12 mouse cellular contexts compared by ENCODE assay signal in genomic region chr1:135671956-135672355, GRCm38 (mm10). TPM values are rescaled to one million over a fixed set of nuclear protein-coding genes. Genes with fewer than 3 reads are reported as not detected.
DNase-seq lines count a peak whose midpoint lies in the region; ATAC-seq lines count a peak whose summit lies in the region.
"Had no signal": no experiment of that assay in that cellular context is flagged by ENCODE, and none has a peak within 500 bp of the region (broad histone marks: within the 10 kb centered on the region; RNA-seq: fewer than 3 reads in every experiment).

No protein-coding gene starts in this region.

- peaks cover 29% of the 10 kb centered on the region for H3K4me1 ChIP-seq in kidney, embryonic 14.5 days (ENCODE audit: control insufficient read depth, insufficient read depth, low read length)
- H3K4me1 ChIP-seq in embryonic facial prominence, embryonic 14.5 days (ENCODE audit: control insufficient read depth, insufficient read depth, low read length) = peaks cover 19% of the 10 kb centered on the region
- peaks cover 65% of the 10 kb centered on the region for H3K4me1 ChIP-seq in heart, embryonic 15.5 days (replicated peaks)
- H3K4me1 ChIP-seq in lung, embryonic 15.5 days = peaks cover 48% of the 10 kb centered on the region

- WGBS in kidney, embryonic 14.5 days = 84% methylated on average over 8 of the region's 8 CpGs
- WGBS in embryonic facial prominence, embryonic 14.5 days = 58% methylated on average over 8 of the region's 8 CpGs
- 30% methylated on average over 8 of the region's 8 CpGs for WGBS in heart, embryonic 15.5 days
- 38% methylated on average over 8 of the region's 8 CpGs for WGBS in lung, embryonic 15.5 days

- no peaks in the 10 kb centered on the region for H3K36me3 ChIP-seq in kidney, embryonic 14.5 days (ENCODE audit: control insufficient read depth, insufficient read depth, low read length)
- no peaks in the 10 kb centered on the region for H3K36me3 ChIP-seq in embryonic facial prominence, embryonic 14.5 days (ENCODE audit: control insufficient read depth, insufficient read depth, low read length)
- no peaks in the 10 kb centered on the region for H3K36me3 ChIP-seq in heart, embryonic 15.5 days
- no peaks in the 10 kb centered on the region for H3K36me3 ChIP-seq in lung, embryonic 15.5 days
- H3K36me3 ChIP-seq: forebrain, embryonic 12.5 days; liver, embryonic 12.5 days had no signal

- H3K9me3 ChIP-seq in kidney, embryonic 14.5 days (ENCODE audit: control insufficient read depth, low read length) = no peaks in the 10 kb centered on the region
- no peaks in the 10 kb centered on the region for H3K9me3 ChIP-seq in embryonic facial prominence, embryonic 14.5 days (ENCODE audit: control insufficient read depth, low read length)
- H3K9me3 ChIP-seq in heart, embryonic 15.5 days (replicated peaks) = no peaks in the 10 kb centered on the region
- H3K9me3 ChIP-seq in lung, embryonic 15.5 days = no peaks in the 10 kb centered on the region
- H3K9me3 ChIP-seq: forebrain, embryonic 12.5 days; liver, embryonic 12.5 days had no signal

- ATAC-seq in kidney, embryonic 14.5 days (ENCODE audit: low FRiP score, low TSS enrichment) = no peak
- ATAC-seq in embryonic facial prominence, embryonic 14.5 days (ENCODE audit: low read depth) = no peak
- ATAC-seq in heart, embryonic 15.5 days (replicated peaks; ENCODE audit: insufficient number of reproducible peaks, insufficient read depth, low FRiP score, low read depth) = no peak
- no peak for ATAC-seq in lung, embryonic 15.5 days (ENCODE audit: borderline replicate concordance, extremely low read depth, low FRiP score, low TSS enrichment)
- ATAC-seq: liver, embryonic 12.5 days; Patski had no signal

- no peak for DNase-seq in kidney, adult 9 months
- no peak for DNase-seq in embryonic facial prominence, embryonic 14.5 days (ENCODE audit: low spot score)
- no peak for DNase-seq in embryo, embryonic 9.5 days (ENCODE audit: extremely low spot score)
- DNase-seq in cerebellum, adult 9-10 months = no peak
- no peak for DNase-seq in spleen, postnatal 14 days (ENCODE audit: low spot score in 2 of 2)
- DNase-seq: spleen, adult 18-20 months had no signal

- no peak overlapping the region for H3K4me2 ChIP-seq in kidney, embryonic 14.5 days (replicated peaks; ENCODE audit: low read depth, low read length)
- no peak overlapping the region for H3K4me2 ChIP-seq in embryonic facial prominence, embryonic 14.5 days (ENCODE audit: low read depth, low read length)
- no peak overlapping the region for H3K4me2 ChIP-seq in heart, embryonic 15.5 days
- H3K4me2 ChIP-seq in lung, embryonic 15.5 days = no peak overlapping the region
- H3K4me2 ChIP-seq: forebrain, embryonic 12.5 days; liver, embryonic 12.5 days had no signal

- H3K27ac ChIP-seq in kidney, embryonic 14.5 days (ENCODE audit: low read depth, low read length) = peak overlapping the region; percentile 34; the same call in 1 of the 2 replicates
- H3K27ac ChIP-seq in embryonic facial prominence, embryonic 14.5 days (replicated peaks; ENCODE audit: low read depth, low read length) = 0 out of 2 replicates have a peak overlapping the region, but pooled peaks have one; percentile 0
- peak overlapping the region; percentile 50 for H3K27ac ChIP-seq in heart, embryonic 15.5 days
- peak overlapping the region; percentile 69 for H3K27ac ChIP-seq in lung, embryonic 15.5 days
- H3K27ac ChIP-seq: liver, embryonic 12.5 days had no signal

- no peaks in the 10 kb centered on the region for H3K27me3 ChIP-seq in kidney, embryonic 14.5 days (ENCODE audit: control insufficient read depth, insufficient read depth, low read length)
- no peaks in the 10 kb centered on the region for H3K27me3 ChIP-seq in embryonic facial prominence, embryonic 14.5 days (replicated peaks; ENCODE audit: control insufficient read depth, insufficient read depth, low read length)
- no peaks in the 10 kb centered on the region for H3K27me3 ChIP-seq in heart, embryonic 15.5 days
- no peaks in the 10 kb centered on the region for H3K27me3 ChIP-seq in lung, embryonic 15.5 days
- H3K27me3 ChIP-seq: liver, embryonic 12.5 days; Patski had no signal

- no peak overlapping the region for H3K4me3 ChIP-seq in kidney, embryonic 14.5 days (ENCODE audit: low read length)
- no peak overlapping the region for H3K4me3 ChIP-seq in embryonic facial prominence, embryonic 14.5 days (ENCODE audit: low read depth, low read length)
- H3K4me3 ChIP-seq in heart, embryonic 15.5 days = no peak overlapping the region
- no peak overlapping the region for H3K4me3 ChIP-seq in lung, embryonic 15.5 days
- H3K4me3 ChIP-seq: forebrain, embryonic 12.5 days; liver, embryonic 12.5 days had no signal

- H3K9ac ChIP-seq in kidney, embryonic 14.5 days (ENCODE audit: low read depth, low read length) = no peak overlapping the region
- 0 out of 2 replicates have a peak overlapping the region, but pooled peaks have one; percentile 0 for H3K9ac ChIP-seq in embryonic facial prominence, embryonic 14.5 days (ENCODE audit: low read depth, low read length)
- H3K9ac ChIP-seq in heart, embryonic 15.5 days = no peak overlapping the region
- no peak overlapping the region for H3K9ac ChIP-seq in lung, embryonic 15.5 days
- H3K9ac ChIP-seq: forebrain, embryonic 12.5 days; liver, embryonic 12.5 days had no signal

RNA-seq across cellular contexts. Expression of gene Csrp1, which starts 47.9 kb away (rescaled TPM):
- 109 and 114 TPM in 2 replicates for polyA plus RNA-seq in kidney, embryonic 14.5 days (2014; fragmentation: Nextera tagmentation; extraction: Ambion mirVana)
- polyA plus RNA-seq in embryonic facial prominence, embryonic 14.5 days (2014; fragmentation: Nextera tagmentation; extraction: Ambion mirVana) = 112 and 119 TPM in 2 replicates
- 149 and 169 TPM in 2 replicates for polyA plus RNA-seq in heart, embryonic 15.5 days (2015; fragmentation: Nextera tagmentation; extraction: Ambion mirVana)
- 275 and 280 TPM in 2 replicates for polyA plus RNA-seq in lung, embryonic 15.5 days (2015; fragmentation: Nextera tagmentation; extraction: Ambion mirVana)

Comparison
In these comparisons a context has a peak if more than half of its experiments do, and no peak if none do; other contexts are left out.
1. H3K27ac ChIP-seq: peak in every context shown above with its lines; median percentile 69 in lung, embryonic 15.5 days; 50 in heart, embryonic 15.5 days; 34 in kidney, embryonic 14.5 days; 0 in embryonic facial prominence, embryonic 14.5 days.